Mouse (Mus musculus) liver, adult 2 months (tissue): ENCODE results near the gene Cluh. TPM values are rescaled to one million over a fixed set of nuclear protein-coding genes. Genes with fewer than 3 reads are reported as not detected.

Source experiments
- DNase-seq: peaks from one replicate; pipeline ENCODE4 v3.0.0-alpha.2; 2011; ENCODE audit warnings: low read depth, low spot score; ENCODE audit errors: extremely low read depth
- H3K27ac ChIP-seq: fragments of 200-500 bp; replicated peaks from 2 replicates; pipeline ENCODE4 v1.5.1; 2012; ENCODE audit warnings: low read depth, mild to moderate bottlenecking, control low read depth, inconsistent platforms, low read length; ENCODE audit not compliant: insufficient read depth
- H3K27me3 ChIP-seq: fragments of 200-500 bp; 2 replicates; pipeline ENCODE4 v1.6.1; 2012; ENCODE audit warnings: mild to moderate bottlenecking, moderate library complexity, low read length, inconsistent platforms; ENCODE audit not compliant: control insufficient read depth, insufficient read depth
- H3K36me3 ChIP-seq: fragments of 200-500 bp; 2 replicates; pipeline ENCODE4 v1.6.1; 2012; ENCODE audit warnings: low read length, inconsistent platforms; ENCODE audit not compliant: control insufficient read depth, insufficient read depth
- H3K4me1 ChIP-seq: fragments of 200-500 bp; 2 replicates; pipeline ENCODE4 v1.6.1; 2011; ENCODE audit warnings: low read length; ENCODE audit not compliant: control insufficient read depth, insufficient read depth
- H3K4me3 ChIP-seq: fragments of 200-500 bp; 2 replicates; pipeline ENCODE4 v1.5.1; 2011; ENCODE audit warnings: low read depth, mild to moderate bottlenecking, control low read depth, low read length, moderate library complexity; ENCODE audit not compliant: insufficient read depth
- H3K79me2 ChIP-seq: fragments of 200-500 bp; 2 replicates; pipeline ENCODE4 v1.6.1; 2012; ENCODE audit warnings: inconsistent platforms, mild to moderate bottlenecking, low read length, moderate library complexity; ENCODE audit not compliant: control insufficient read depth, insufficient read depth
- H3K9ac ChIP-seq: fragments of 200-500 bp; 2 replicates; pipeline ENCODE4 v1.6.1; 2012; ENCODE audit warnings: low read depth, mild to moderate bottlenecking, control low read depth, inconsistent platforms, low read length
- CTCF ChIP-seq: fragments of 200-500 bp; IDR thresholded peaks from 2 replicates; pipeline ENCODE4 v1.5.1; 2011; ENCODE audit warnings: low read depth, low read length, control low read depth
- POLR2A ChIP-seq: fragments of 200-500 bp; IDR thresholded peaks from 2 replicates; pipeline ENCODE4 v1.6.1; 2011; ENCODE audit warnings: low read length, control low read depth; ENCODE audit not compliant: insufficient read depth; ENCODE audit errors: extremely low read depth
- WGBS: fragments of 180-500 bp; shearing (Covaris S2); methylation state at CpG from one replicate; pipeline ENCODE4 v1.1.7; 2018; 5-methylcytosine and 5-hydroxymethylcytosine counted together
- polyA plus RNA-seq: library from polyadenylated mRNA; depleted of rRNA; stranded (reverse); fragments of >200 nt; gene quantifications from 2 replicates; pipeline ENCODE4 v1.2.3, GENCODE M21; 2012
- total RNA-seq: library from RNA; depleted of rRNA; stranded (reverse); fragments of >200 nt; gene quantifications from 2 replicates; pipeline ENCODE4 v1.2.3, GENCODE M21; 2014

The Cluh gene
- total and polyA plus RNA-seq, 2 experiments = 74.3 to 139 TPM

- Histone ChIP-seq H3K27me3 (no peaks in the 10 kb centered on the region), H3K4me1 (no peaks in the 10 kb centered on the region), H3K4me3 (no peak overlapping the region), H3K79me2 (peaks cover 13% of the 10 kb centered on the region; the same call in 1 of the 2 replicates), H3K9ac (no peak overlapping the region), H3K36me3 (peaks cover 59% of the 10 kb centered on the region), H3K27ac (no peak overlapping the region)
- TF ChIP-seq POLR2A (no peak), CTCF (no peak)
- DNase-seq = no peak
- 95% methylated on average over 13 of the region's 13 CpGs for WGBS
Measured at GRCm38 (mm10) chr11:74660336-74660735, 11.0 kb downstream of the Cluh start.

DNA sequence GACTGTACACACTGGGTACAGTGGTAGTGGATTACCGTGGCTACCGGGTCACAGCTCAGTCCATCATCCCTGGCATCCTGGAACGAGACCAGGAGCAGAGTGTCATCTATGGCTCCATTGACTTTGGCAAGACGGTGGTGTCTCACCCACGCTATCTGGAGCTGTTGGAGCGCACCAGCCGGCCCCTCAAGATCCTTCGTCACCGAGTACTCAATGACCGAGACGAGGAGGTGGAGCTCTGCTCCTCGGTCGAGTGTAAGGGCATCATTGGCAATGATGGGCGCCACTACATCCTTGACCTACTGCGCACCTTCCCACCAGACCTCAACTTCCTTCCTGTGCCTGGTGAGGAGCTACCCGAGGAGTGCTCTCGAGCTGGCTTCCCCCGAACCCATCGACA lies 12.3 kb downstream of the Cluh start:
- H3K4me1 ChIP-seq = no peaks in the 10 kb centered on the region
- no peak for DNase-seq
- 76% methylated on average over 19 of the region's 19 CpGs for WGBS
- no peak overlapping the region for H3K27ac ChIP-seq
- peaks cover 64% of the 10 kb centered on the region for H3K36me3 ChIP-seq
- no peak for TF ChIP-seq POLR2A
- no peak for TF ChIP-seq CTCF
- no peak overlapping the region for H3K9ac ChIP-seq
- peaks cover 3% of the 10 kb centered on the region; the same call in 1 of the 2 replicates for H3K79me2 ChIP-seq
- H3K4me3 ChIP-seq = no peak overlapping the region
- no peaks in the 10 kb centered on the region for H3K27me3 ChIP-seq

DNA sequence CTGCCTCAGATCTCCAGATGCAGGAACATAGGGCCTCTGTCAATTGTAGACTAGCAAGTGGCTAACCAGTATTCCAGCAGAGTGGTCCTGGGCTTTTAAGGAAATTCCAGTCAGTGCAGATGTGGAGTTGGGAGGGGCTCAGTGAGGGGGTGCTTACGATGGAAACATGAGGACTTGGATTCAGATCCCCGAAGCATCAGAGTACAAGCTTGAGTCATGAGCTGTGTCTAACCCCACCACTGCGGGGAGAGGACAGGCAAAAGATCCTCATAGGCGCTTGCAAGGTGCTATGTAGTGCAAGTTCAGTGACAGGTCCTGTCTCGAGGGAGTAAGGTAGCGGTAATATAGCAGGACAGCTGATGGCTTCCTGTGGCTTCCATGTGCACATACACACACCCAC lies 12.9 kb downstream of the Cluh start:
- Histone ChIP-seq H3K79me2 (peaks cover 3% of the 10 kb centered on the region; the same call in 1 of the 2 replicates), H3K9ac (no peak overlapping the region), H3K27ac (no peak overlapping the region), H3K4me3 (no peak overlapping the region), H3K36me3 (peaks cover 59% of the 10 kb centered on the region), H3K4me1 (no peaks in the 10 kb centered on the region), H3K27me3 (no peaks in the 10 kb centered on the region)
- no peak for DNase-seq
- no peak for TF ChIP-seq POLR2A
- no peak for TF ChIP-seq CTCF
- 84% methylated on average over 6 of the region's 6 CpGs for WGBS

DNA sequence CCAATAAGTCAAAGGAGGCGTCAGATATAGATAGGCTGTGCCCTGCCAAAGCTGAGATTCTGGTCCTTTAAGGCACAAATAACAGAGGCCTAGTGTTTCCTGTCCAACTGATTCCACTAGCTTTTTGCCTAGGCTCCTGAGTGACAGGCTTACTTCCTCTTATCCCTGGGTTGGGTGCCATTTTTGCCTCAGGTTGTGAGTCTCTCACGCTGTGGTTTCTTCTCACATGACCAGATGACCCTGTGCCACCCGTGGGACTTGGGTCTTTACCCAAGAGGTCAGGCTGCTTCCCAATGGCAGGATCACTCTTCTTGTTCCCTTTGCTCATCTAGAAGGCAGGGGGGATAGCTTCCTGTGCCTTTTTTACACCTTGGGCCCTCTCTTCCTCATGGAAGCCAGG lies 15.0 kb downstream of the Cluh start:
- Histone ChIP-seq H3K36me3 (peaks cover 47% of the 10 kb centered on the region; the same call in 1 of the 2 replicates), H3K79me2 (no peaks in the 10 kb centered on the region), H3K27me3 (no peaks in the 10 kb centered on the region), H3K27ac (no peak overlapping the region), H3K9ac (no peak overlapping the region), H3K4me3 (no peak overlapping the region), H3K4me1 (no peaks in the 10 kb centered on the region)
- no peak for DNase-seq
- TF ChIP-seq CTCF (no peak), POLR2A (no peak)
- WGBS = 64% methylated on average over 3 of the region's 3 CpGs

DNA sequence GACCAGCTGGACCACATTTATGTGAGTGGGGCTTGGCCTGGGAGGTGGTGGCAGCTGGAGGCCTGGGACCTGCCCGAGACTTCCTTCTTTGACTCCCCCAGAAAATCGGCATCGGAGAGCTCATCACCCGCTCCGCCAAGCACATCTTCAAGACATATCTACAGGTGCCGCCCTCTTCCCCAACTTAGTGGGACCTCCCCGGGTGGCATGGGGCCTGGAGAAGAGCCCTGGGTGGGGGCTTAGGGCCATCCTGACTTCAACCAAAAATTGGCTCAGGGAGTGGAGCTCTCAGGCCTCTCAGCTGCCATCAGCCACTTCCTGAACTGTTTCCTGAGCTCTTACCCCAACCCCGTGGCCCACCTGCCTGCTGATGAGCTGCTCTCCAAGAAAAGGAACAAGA lies 15.6 kb downstream of the Cluh start:
- WGBS = 93% methylated on average over 8 of the region's 8 CpGs
- no peaks in the 10 kb centered on the region for H3K27me3 ChIP-seq
- DNase-seq = no peak
- H3K4me1 ChIP-seq = no peaks in the 10 kb centered on the region
- no peak overlapping the region for H3K27ac ChIP-seq
- no peaks in the 10 kb centered on the region for H3K79me2 ChIP-seq
- peaks cover 45% of the 10 kb centered on the region; the same call in 1 of the 2 replicates for H3K36me3 ChIP-seq
- H3K9ac ChIP-seq = no peak overlapping the region
- no peak overlapping the region for H3K4me3 ChIP-seq
- no peak for TF ChIP-seq POLR2A
- TF ChIP-seq CTCF = no peak

DNA sequence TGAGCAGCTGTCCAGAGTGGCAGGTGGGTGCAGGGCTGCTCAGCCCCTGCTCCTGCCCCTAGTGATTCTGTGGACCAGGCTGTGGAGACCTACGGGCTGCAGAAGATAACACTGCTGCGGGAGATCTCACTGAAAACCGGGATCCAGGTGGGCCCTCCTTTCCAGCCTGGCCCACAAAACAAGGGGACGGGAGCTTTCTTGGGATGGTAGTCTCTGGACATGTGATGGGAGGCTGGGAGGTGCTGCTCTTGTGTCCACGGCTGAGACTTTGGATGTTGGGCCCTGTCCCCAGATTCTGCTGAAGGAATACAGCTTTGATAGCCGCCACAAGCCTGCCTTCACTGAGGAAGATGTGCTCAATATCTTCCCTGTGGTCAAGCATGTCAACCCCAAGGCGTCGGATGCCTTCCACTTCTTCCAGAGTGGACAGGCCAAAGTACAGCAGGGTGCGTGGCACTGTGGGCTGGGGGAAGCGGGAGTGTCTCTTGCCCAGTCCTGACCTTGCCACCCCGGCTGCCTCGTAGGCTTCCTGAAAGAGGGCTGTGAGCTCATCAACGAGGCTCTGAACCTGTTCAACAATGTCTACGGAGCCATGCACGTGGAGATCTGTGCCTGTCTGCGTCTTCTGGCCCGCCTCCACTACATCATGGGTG lies 16.5 kb downstream of the Cluh start:
- H3K27me3 ChIP-seq = no peaks in the 10 kb centered on the region
- WGBS = 91% methylated on average over 17 of the region's 17 CpGs
- H3K36me3 ChIP-seq = peaks cover 42% of the 10 kb centered on the region; the same call in 1 of the 2 replicates

More for the DNA sequence above, 16.5 kb downstream of the Cluh start:
- H3K4me1 ChIP-seq = no peaks in the 10 kb centered on the region
- no peak overlapping the region for H3K4me3 ChIP-seq
- DNase-seq = no peak
- H3K9ac ChIP-seq = no peak overlapping the region
- H3K79me2 ChIP-seq = no peaks in the 10 kb centered on the region
- TF ChIP-seq CTCF (no peak), POLR2A (no peak)
- no peak overlapping the region for H3K27ac ChIP-seq
